Mouse (Mus musculus): ENCODE results near the gene Thpo.
A peak's percentile ranks its signal among the peaks of the same experiment; 100 is the strongest.

Thpo gene

GRCm38 (mm10) chr16:20733731-20734730, at the start of gene Thpo:
TSS of gene Thpo (minus strand) at chr16:20734511.
- DNase-seq: no peak

- peak; percentile 52 for DNase-seq
These were observed 49.6 kb upstream of the Thpo start for GRCm38 (mm10) chr16:20783891-20784290.

- no peak for DNase-seq
These were observed 46.9 kb upstream of the Thpo start for GRCm38 (mm10) chr16:20781101-20781630.

GRCm38 (mm10) chr16:20779846-20780245, 45.5 kb upstream of the Thpo start:
- DNase-seq: no peak

- DNase-seq: no peak
These were observed 40.7 kb upstream of the Thpo start for GRCm38 (mm10) chr16:20775021-20775420.

GRCm38 (mm10) chr16:20765244-20765643, 30.9 kb upstream of the Thpo start:
- DNase-seq: peak; percentile 54

GRCm38 (mm10) chr16:20761681-20762080, 27.4 kb upstream of the Thpo start:
- DNase-seq: peak; percentile 83

GRCm38 (mm10) chr16:20757385-20757784, 23.1 kb upstream of the Thpo start:
- DNase-seq: no peak

GRCm38 (mm10) chr16:20756052-20756451, 21.7 kb upstream of the Thpo start:
- DNase-seq: peak; percentile 61

- no peak for DNase-seq
These were observed 16.2 kb upstream of the Thpo start for GRCm38 (mm10) chr16:20750518-20750917.

- peak; percentile 79 for DNase-seq
These were observed 12.3 kb upstream of the Thpo start for GRCm38 (mm10) chr16:20746641-20747040.

GRCm38 (mm10) chr16:20739845-20740244, 5.5 kb upstream of the Thpo start:
- no peak for DNase-seq

- DNase-seq: no peak
These were observed 2.5 kb upstream of the Thpo start for GRCm38 (mm10) chr16:20736823-20737222.

GRCm38 (mm10) chr16:20736168-20736567, 1.9 kb upstream of the Thpo start:
- DNase-seq: no peak

- DNase-seq: no peak
These were observed 1.3 kb upstream of the Thpo start for GRCm38 (mm10) chr16:20735651-20736050.

GRCm38 (mm10) chr16:20732925-20733730, 1.2 kb downstream of the Thpo start, which contains the start of gene Chrd:
TSS of gene Chrd (plus strand) at chr16:20733127.
- peak; percentile 83 for DNase-seq

GRCm38 (mm10) chr16:20732251-20732924, 1.9 kb downstream of the Thpo start:
- no peak for DNase-seq

GRCm38 (mm10) chr16:20731688-20732087, 2.6 kb downstream of the Thpo start:
- no peak for DNase-seq

- DNase-seq: no peak
These were observed 4.0 kb downstream of the Thpo start for GRCm38 (mm10) chr16:20730293-20730711.

- no peak for DNase-seq
These were observed 7.9 kb downstream of the Thpo start for GRCm38 (mm10) chr16:20726384-20726783.

GRCm38 (mm10) chr16:20725750-20726149, 8.6 kb downstream of the Thpo start:
- DNase-seq: no peak

- no peak for DNase-seq
These were observed 9.0 kb downstream of the Thpo start for GRCm38 (mm10) chr16:20725321-20725720.

GRCm38 (mm10) chr16:20724338-20724748, 10.0 kb downstream of the Thpo start:
- peak; percentile 79 for DNase-seq
